Mouse (Mus musculus) liver, embryonic 14.5 days (tissue): Measurements from ENCODE around the gene Mob2.

Experiments
- CTCF ChIP-seq: IDR thresholded peaks from 2 replicates; pipeline ENCODE4 v1.5.1; 2016; ENCODE audit warnings: antibody characterized with exemption, low read depth, control low read depth
- EP300 ChIP-seq: IDR thresholded peaks from 2 replicates; pipeline ENCODE4 v1.6.1; 2016; ENCODE audit warnings: antibody characterized with exemption, low read depth

DNA sequence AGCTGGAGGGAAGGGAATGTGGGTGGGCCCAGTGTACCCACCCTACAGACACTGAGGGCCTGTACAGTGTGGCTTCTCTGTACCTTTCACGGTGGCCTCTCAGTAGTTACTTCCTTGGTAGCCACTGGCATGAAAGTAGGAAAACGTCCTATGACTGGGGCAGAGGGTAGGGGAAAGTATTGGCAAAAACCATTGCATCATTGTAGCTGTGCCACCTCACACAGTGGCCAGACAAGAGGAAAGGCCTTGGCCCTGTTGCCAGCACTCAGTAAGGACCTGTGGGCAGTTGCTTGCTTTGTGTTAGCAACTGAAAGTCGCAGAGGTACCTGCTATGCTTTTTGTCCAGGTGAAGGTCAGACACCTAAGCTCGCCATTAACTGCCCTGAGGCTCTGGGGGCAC lies 66.7 kb downstream of the Mob2 start:
- TF ChIP-seq EP300 (no peak), CTCF (no peak)
